ENCODE assay signal across 8 mouse cellular contexts in the genomic region with DNA sequence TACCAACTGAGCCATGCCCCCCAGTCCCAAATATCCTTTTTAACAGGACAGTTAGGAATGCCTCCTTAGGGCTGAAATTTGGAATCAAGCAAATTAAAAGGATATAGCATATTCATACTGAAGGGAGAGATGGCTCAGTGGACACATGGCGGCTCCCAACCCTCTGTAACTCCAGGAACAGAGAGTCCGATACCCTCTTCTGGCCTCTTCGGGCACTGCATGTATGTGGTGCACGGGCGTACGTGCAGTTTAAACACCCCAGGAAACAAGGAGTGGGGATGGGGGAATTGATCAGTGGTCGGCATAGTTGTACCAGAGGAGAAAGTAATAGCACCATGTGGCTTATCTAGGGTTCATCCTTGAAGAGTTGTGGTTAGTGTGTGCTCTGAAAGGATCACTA. TPM values are rescaled to one million over a fixed set of nuclear protein-coding genes. Genes with fewer than 3 reads are reported as not detected.
DNase-seq lines count a peak whose midpoint lies in the region; ATAC-seq and TF ChIP-seq lines count a peak whose summit lies in the region.
"Had no signal": no experiment of that assay in that cellular context is flagged by ENCODE, and none has a peak within 500 bp of the region (broad histone marks: within the 10 kb centered on the region; RNA-seq: fewer than 3 reads in every experiment).

No protein-coding gene starts in this region.

- H3K4me2 ChIP-seq in heart, postnatal 0 days (ENCODE audit: low read depth, low read length), result no peak overlapping the region
- no peak overlapping the region for H3K4me2 ChIP-seq in stomach, postnatal 0 days (replicated peaks; ENCODE audit: low read depth)

- no peak for TF ChIP-seq EP300 in heart, postnatal 0 days (IDR thresholded peaks at IDR 0.05; ENCODE audit: low read depth)
- no peak for TF ChIP-seq EP300 in stomach, postnatal 0 days (optimal IDR thresholded peaks at IDR 0.05)

- 0 out of 2 replicates have a peak, but pooled peaks cover under 1% of the 10 kb centered on the region for H3K4me1 ChIP-seq in heart, postnatal 0 days (ENCODE audit: control insufficient read depth, insufficient read depth)
- peaks cover 21% of the 10 kb centered on the region for H3K4me1 ChIP-seq in E14TG2a.4 (replicated peaks; ENCODE audit: low read depth, low read length)
- no peaks in the 10 kb centered on the region for H3K4me1 ChIP-seq in stomach, postnatal 0 days (replicated peaks; ENCODE audit: control insufficient read depth, insufficient read depth)

- no peak for ATAC-seq in heart, postnatal 0 days (ENCODE audit: insufficient read depth, low read depth)
- no peak for ATAC-seq in stomach, postnatal 0 days (ENCODE audit: low FRiP score, low TSS enrichment)
- no peak for ATAC-seq in inflammation-experienced regulatory T-cells, adult 6 months

- H3K4me3 ChIP-seq in heart, postnatal 0 days (ENCODE audit: low read depth, low read length), result no peak overlapping the region
- H3K4me3 ChIP-seq in E14TG2a.4 (replicated peaks; ENCODE audit: low read length), result no peak overlapping the region
- no peak overlapping the region for H3K4me3 ChIP-seq in stomach, postnatal 0 days (ENCODE audit: low read depth, low read length)

- no peak overlapping the region for H3K27ac ChIP-seq in heart, postnatal 0 days (ENCODE audit: low read depth)
- no peak overlapping the region for H3K27ac ChIP-seq in stomach, postnatal 0 days (replicated peaks)

- intact Hi-C loops in heart, postnatal 36 days (cut with DNase I), result loop anchor here (1.0 to 5.0 kb wide), 3 partner anchors 200 to 823 kb away; no protein-coding TSS in a partner anchor

- peak; percentile 48 for TF ChIP-seq CTCF in heart, postnatal 0 days (IDR thresholded peaks at IDR 0.05; ENCODE audit: low read depth)
- peak; percentile 54; the same call in 1 of the 2 replicates for TF ChIP-seq CTCF in E14TG2a.4 (conservative IDR thresholded peaks at IDR 0.05; ENCODE audit: low read length)
- TF ChIP-seq CTCF in stomach, postnatal 0 days (IDR thresholded peaks at IDR 0.05; ENCODE audit: low read depth), result peak; percentile 66

- 64% methylated on average over 7 of the region's 7 CpGs for WGBS in heart, postnatal 0 days
- 68% methylated on average over 7 of the region's 7 CpGs for WGBS in stomach, postnatal 0 days

- H3K36me3 ChIP-seq in heart, postnatal 0 days (replicated peaks; ENCODE audit: control insufficient read depth, insufficient read depth, low read length), result no peaks in the 10 kb centered on the region
- no peaks in the 10 kb centered on the region for H3K36me3 ChIP-seq in E14TG2a.4 (ENCODE audit: insufficient read depth, low read length)
- no peaks in the 10 kb centered on the region for H3K36me3 ChIP-seq in stomach, postnatal 0 days (ENCODE audit: control insufficient read depth, insufficient read depth, low read length)

- no peaks in the 10 kb centered on the region for H3K27me3 ChIP-seq in heart, postnatal 0 days (ENCODE audit: control insufficient read depth, insufficient read depth, low read length)
- peaks cover 18% of the 10 kb centered on the region for H3K27me3 ChIP-seq in E14TG2a.4 (ENCODE audit: insufficient read depth, low read length)
- no peaks in the 10 kb centered on the region for H3K27me3 ChIP-seq in stomach, postnatal 0 days (ENCODE audit: control insufficient read depth, insufficient read depth, low read length)

- DNase-seq in heart, postnatal 0 days (ENCODE audit: low spot score), result no peak
- DNase-seq in heart, postnatal 36 days, result no peak
- DNase-seq in 3T3-L1 (ENCODE audit: low read depth, low spot score), result peak; percentile 26
- peak; percentile 48 for DNase-seq in kidney, postnatal 10 days
- peak; percentile 43 for DNase-seq in stomach, postnatal 0 days (ENCODE audit: low spot score)

- H3K9ac ChIP-seq in heart, postnatal 0 days (replicated peaks; ENCODE audit: low read depth, low read length), result no peak overlapping the region
- H3K9ac ChIP-seq in stomach, postnatal 0 days (ENCODE audit: low read length), result no peak overlapping the region

- no peaks in the 10 kb centered on the region for H3K9me3 ChIP-seq in heart, postnatal 0 days (replicated peaks; ENCODE audit: control insufficient read depth, low read length)
- H3K9me3 ChIP-seq in E14TG2a.4 (ENCODE audit: low read length), result no peaks in the 10 kb centered on the region
- H3K9me3 ChIP-seq in stomach, postnatal 0 days (ENCODE audit: control insufficient read depth, low read length), result no peaks in the 10 kb centered on the region

RNA-seq across cellular contexts. Expression of a gene that starts 18.9 kb away (rescaled TPM):
- 36.9 and 65.6 TPM in 2 replicates for total RNA-seq in heart, postnatal 0 days (2014; rRNA removed; ENCODE audit: low replicate concordance)
- 33.7 and 36.2 TPM in 2 replicates for polyA plus RNA-seq in heart, postnatal 0 days (2015; fragmentation: Nextera tagmentation; extraction: Ambion mirVana)
- total RNA-seq in heart, postnatal 36 days (2021), result 10 to 100 TPM; 51.9 to 56.7 TPM
- 21.5 and 22.1 TPM in 2 replicates for polyA plus RNA-seq in stomach, postnatal 0 days (2015; fragmentation: Nextera tagmentation; extraction: Ambion mirVana)
- 10 to 100 TPM; 44.8 to 49.1 (median 46.0) TPM for polyA plus RNA-seq in inflammation-experienced regulatory T-cells, adult 6 months (2017; shearing (Covaris generic))

RNA-seq across cellular contexts. Expression of a gene that starts 28.6 kb away (rescaled TPM):
- 4.3 and 5.9 TPM in 2 replicates for total RNA-seq in heart, postnatal 0 days (2014; rRNA removed; ENCODE audit: low replicate concordance)
- 3.8 and 4.3 TPM in 2 replicates for polyA plus RNA-seq in heart, postnatal 0 days (2015; fragmentation: Nextera tagmentation; extraction: Ambion mirVana)
- total RNA-seq in heart, postnatal 36 days (2021), result 1 to 10 TPM; 1.4 to 1.9 TPM
- polyA plus RNA-seq in stomach, postnatal 0 days (2015; fragmentation: Nextera tagmentation; extraction: Ambion mirVana), result 3.2 and 3.5 TPM in 2 replicates
- polyA plus RNA-seq in inflammation-experienced regulatory T-cells, adult 6 months (2017; shearing (Covaris generic)), result 1 to 10 TPM; 1.8 to 8.0 (median 4.6) TPM

RNA-seq across cellular contexts. Expression of a gene that starts 28.8 kb away (rescaled TPM):
- total RNA-seq in heart, postnatal 0 days (2014; rRNA removed; ENCODE audit: low replicate concordance), result 11.9 and 13.2 TPM in 2 replicates
- polyA plus RNA-seq in heart, postnatal 0 days (2015; fragmentation: Nextera tagmentation; extraction: Ambion mirVana), result 4.6 and 8.2 TPM in 2 replicates
- 1 to 10 TPM; 5.5 to 7.4 TPM for total RNA-seq in heart, postnatal 36 days (2021)
- 10.4 and 11.9 TPM in 2 replicates for polyA plus RNA-seq in stomach, postnatal 0 days (2015; fragmentation: Nextera tagmentation; extraction: Ambion mirVana)
- polyA plus RNA-seq in inflammation-experienced regulatory T-cells, adult 6 months (2017; shearing (Covaris generic)), result 10 to 100 TPM; 22.4 to 30.5 (median 26.4) TPM

RNA-seq across cellular contexts. Expression of a gene that starts 30.9 kb away (rescaled TPM):
- total RNA-seq in heart, postnatal 0 days (2014; rRNA removed; ENCODE audit: low replicate concordance), result not detected in 2 replicates
- polyA plus RNA-seq in heart, postnatal 0 days (2015; fragmentation: Nextera tagmentation; extraction: Ambion mirVana), result not detected in 2 replicates
- not detected for total RNA-seq in heart, postnatal 36 days (2021)
- not detected in 2 replicates for polyA plus RNA-seq in stomach, postnatal 0 days (2015; fragmentation: Nextera tagmentation; extraction: Ambion mirVana)
- polyA plus RNA-seq in inflammation-experienced regulatory T-cells, adult 6 months (2017; shearing (Covaris generic)), result under 1 TPM; 0.28 to 0.39 (median 0.36) TPM
- total RNA-seq: left cerebral cortex, adult 18-20 months had no signal

Comparison
In these comparisons a context has a peak if more than half of its experiments do, and no peak if none do; other contexts are left out.
1. DNase-seq: peak in 3T3-L1 (single experiment), kidney, postnatal 10 days (single experiment) and stomach, postnatal 0 days (single experiment); none in heart, postnatal 0 days (single experiment) and heart, postnatal 36 days (0 of 2).
2. Peak in every context shown above with its lines, with median percentiles within 50 percentile points of each other: CTCF ChIP-seq.